Mouse (Mus musculus) ES-CJ7 (cell line): Measurements from ENCODE around the gene Trim5.
"Not testable (repeated sequence)": the region's sequence is repeated elsewhere in the genome, so short reads cannot be mapped to it uniquely, and the experiment has no call there.

Source experiments
- DNase-seq: peaks from one replicate; pipeline ENCODE4 v3.0.0; 2011; ENCODE audit warnings: low read depth, low spot score

Trim5 gene

DNA sequence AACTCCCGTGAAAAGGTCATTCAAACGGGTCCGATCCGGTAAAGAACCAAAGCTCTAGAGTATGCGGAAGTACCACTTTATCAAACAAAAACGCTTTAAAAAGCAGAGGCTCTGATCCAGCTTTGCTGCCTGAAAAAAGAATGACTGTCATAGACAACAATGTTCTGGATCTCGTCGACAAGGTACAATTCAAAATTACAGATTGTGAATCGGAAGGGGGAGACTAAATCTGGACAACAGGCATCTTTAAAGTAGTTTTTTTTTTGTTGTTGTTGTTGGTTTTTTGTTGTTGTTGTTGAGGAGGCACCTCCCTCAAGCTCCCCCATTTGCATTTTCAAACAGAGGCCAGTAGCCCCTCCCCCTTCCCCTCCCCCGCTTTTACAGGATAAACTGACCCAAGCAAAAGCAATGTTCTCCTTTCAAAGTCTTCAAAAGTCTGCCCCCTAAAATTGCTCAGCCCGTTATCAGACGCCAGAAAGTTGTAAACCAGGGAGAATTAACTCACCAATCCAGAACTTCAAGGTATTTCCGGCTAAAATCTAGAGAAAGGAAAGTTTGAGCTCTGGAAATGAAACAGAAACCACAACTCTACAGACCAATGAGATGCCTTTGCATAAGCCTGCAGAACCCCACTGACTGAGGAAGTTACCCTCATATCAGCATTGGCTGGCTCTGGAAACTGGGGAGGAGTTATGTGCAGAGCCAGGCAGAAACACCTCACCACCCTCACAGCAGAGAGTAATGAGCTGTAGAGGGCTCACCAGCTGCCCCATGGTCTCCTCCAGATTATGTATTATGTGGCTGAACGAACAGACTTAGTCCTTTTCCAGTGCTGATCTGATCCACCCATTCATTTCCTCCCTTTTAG lies at the start of gene Trim5:
Gene Trim5 (minus strand): TSS at position 519 of the 868 bp plus-strand sequence.
- not testable (repeated sequence) for DNase-seq

DNA sequence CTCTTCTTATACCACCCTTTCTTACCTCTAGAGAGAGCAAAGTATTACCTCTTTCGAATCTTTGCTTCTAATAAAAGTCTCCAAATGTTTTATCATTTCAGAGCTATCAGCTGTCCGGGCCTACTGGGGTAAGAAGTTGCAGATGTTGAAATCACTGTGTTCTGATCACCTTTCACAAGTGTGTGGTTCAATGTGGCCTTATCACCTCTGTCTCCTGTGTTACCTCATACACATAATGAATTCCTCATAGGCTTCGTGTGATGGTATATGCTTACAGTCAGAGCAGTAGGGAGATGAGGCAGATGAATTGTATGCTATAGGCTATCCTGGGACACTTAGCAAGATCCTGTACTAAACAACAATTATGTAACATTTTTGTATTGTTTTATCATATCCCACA lies 47.7 kb upstream of the Trim5 start:
- not testable (repeated sequence) for DNase-seq

DNA sequence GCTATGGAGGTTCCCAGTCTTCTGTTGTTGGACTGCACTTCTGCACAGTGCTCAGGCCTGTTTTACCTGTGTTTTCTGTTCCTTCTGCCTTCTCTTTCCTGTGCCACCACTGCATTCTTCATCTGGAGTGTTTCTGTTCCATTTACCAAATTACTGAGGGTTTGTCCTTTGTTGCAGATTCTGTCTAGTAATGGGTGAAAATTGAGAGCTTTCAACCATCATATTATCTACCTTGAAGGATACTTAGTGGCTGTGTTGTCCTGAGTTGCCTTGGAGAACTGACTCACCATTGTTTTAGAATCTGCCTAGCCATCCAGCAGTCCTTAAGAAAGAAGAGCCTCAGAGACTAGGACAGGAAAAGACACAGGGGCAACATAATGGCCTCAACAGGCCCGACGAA lies 41.3 kb upstream of the Trim5 start, which contains the start of gene Trim34b:
Gene Trim34b (plus strand): TSS at position 301 of the 400 bp plus-strand sequence.
- not testable (repeated sequence) for DNase-seq

DNA sequence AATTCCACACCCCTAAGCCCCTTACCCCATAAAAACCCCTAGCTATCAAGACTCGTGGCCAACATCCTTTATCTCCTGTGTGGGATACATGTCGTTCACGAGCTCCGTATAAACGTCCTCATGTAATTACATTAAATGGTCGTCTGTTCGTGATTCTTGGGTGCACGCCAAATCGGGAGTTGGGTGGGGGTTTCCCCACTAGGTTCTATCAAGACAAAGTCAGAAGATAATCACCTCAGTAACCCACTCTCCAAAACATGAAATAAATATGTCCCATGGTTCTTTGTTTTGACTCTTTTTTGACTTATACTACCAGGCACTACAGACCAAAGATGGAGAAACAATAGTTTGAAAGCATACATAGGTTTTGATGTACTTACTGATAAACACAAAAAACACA lies 34.1 kb upstream of the Trim5 start:
- no peak for DNase-seq

DNA sequence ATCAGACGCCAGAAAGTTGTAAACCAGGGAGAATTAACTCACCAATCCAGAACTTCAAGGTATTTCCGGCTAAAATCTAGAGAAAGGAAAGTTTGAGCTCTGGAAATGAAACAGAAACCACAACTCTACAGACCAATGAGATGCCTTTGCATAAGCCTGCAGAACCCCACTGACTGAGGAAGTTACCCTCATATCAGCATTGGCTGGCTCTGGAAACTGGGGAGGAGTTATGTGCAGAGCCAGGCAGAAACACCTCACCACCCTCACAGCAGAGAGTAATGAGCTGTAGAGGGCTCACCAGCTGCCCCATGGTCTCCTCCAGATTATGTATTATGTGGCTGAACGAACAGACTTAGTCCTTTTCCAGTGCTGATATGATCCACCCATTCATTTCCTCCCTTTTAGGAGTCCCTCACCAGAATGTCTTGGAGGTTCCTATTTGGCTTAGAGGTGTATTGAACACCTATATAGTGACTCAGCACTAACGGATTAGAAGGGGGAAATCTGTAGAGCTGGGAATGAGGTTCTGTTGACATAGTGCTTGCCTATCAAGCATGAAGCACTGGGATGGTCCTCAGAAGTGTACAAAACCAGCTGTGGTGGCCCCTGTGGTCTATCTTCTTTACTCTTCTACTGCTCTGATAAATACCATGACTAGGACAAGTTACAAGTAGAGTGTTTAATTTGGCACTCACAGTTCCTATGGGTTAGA lies 27.6 kb upstream of the Trim5 start, which contains the start of gene Trim12a:
Gene Trim12a (minus strand): TSS at position 98 of the 712 bp plus-strand sequence.
- DNase-seq: not testable (repeated sequence)

DNA sequence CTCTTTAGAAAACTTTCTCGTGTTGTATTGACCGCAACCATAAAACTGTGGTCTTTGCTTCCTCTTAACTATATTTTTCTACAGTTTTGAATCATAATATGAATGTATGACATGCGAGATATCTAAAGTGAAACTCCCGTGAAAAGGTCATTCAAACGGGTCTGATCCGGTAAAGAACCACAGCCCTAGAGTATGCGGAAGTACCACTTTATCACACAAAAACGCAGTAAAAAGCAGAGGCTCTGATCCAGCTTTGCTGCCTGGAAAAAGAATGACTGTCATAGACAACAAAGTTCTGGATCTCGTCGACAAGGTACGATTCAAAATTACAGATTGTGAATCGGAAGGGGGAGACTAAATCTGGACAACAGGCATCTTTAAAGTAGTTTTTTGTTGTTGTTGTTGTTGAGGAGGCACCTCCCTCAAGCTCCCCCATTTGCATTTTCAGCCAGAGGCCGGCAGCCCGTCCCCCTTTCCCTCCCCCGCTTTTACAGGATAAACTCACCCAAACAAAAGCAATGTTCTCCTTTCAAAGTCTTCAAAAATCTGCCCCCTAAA lies 27.0 kb upstream of the Trim5 start:
- DNase-seq: no peak

DNA sequence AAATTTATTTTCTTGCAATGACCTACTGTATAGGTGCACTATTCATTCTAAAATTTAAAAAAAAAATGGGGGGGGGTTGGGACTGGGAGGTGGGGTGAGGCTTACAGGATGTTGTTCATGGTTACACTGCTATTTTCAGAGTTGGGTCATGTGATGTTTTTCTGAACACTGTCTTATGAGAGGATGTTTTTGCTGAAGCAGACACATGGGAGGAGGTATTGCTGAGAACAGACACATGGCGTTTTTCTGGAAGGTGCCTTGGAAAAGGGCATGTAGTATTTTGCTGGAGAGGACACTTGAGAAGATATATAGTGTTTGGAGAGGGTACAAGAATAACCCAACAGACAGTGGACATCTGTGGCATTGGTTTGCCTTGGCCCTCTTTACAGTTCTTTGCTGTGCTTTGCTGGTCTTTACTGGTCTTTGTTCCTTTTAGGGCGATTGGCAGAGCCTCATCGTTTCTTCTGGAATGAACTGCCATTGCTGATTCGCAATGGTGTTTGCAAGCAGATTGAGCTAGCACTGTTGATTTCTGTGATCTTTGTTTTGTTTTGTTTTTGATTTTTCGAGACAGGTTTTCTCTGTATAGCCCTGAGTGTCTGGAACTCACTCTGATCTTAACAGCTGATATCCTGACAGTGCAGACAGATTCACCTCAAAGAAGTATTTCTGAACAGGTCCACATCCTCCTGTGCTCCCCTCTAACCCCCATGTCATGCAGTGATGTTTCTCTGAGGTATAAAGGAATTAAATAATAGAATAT lies 3.9 kb upstream of the Trim5 start:
- no peak for DNase-seq

DNA sequence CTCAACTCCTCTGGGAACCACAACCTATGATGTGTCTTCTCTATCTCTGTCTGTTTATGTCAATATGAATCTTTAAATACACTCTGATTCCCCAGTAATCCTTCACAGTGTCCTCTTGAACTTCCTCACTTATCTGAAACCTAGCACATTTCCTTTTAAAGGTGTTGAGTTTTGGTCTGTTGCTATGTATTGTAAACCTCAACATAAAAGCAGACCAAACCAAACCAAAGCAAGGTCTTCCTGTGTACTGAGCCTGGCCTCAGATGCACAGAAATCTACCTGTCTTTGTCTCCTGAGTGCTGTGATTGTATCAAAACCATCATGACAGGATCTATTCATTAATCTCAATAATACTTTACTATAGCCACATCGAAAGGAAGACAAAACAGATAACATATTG lies 2.7 kb upstream of the Trim5 start:
- no peak for DNase-seq

DNA sequence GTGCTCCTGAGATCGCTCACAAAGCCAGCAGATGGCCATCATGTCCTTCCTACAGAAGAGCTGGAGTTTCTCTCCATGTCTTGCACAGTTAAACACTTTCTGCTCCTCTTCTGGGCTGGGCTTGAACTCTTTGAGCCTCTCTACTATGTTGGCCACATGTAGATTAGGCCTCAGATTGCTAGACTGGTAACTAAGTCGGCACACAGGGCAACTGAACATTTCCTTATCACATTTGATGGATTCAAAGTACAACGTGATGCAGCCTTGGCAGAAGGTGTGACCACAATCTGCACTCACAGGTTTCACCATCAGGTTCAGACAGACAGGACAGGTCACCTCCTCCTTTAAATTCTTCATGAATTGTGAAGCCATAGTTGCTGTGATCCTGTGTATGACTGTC lies 8.5 kb downstream of the Trim5 start:
- DNase-seq: not testable (repeated sequence)

DNA sequence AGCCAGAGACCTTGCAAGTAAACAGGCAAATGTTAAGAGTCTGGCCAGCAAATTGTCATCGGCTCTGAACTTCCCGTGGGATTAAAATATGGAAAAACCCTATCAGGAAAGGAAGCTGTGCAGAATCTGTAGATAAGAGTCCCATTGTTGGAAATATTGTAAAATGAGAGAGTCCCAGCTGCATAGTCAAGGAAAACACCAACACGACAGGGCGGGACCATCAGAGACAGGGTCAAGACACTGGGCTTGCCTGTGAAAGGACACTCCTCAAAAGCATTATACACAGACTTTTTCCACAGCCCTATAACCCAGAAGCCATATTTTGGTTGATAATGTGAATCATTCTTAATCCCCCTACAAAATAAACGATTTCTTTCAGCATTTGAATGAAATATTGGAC lies 22.6 kb downstream of the Trim5 start:
- DNase-seq: not testable (repeated sequence)

DNA sequence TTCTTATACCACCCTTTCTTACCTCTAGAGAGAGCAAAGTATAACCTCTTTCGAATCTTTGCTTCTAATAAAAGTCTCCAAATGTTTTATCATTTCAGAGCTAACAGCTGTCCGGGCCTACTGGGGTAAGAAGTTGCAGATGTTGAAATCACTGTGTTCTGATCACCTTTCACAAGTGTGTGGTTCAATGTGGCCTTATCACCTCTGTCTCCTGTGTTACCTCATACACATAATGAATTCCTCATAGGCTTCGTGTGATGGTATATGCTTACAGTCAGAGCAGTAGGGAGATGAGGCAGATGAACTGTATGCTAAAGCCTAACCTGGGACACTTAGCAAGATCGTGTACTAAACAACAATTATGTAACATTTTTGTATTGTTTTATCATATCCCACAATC lies 27.5 kb downstream of the Trim5 start:
- not testable (repeated sequence) for DNase-seq

DNA sequence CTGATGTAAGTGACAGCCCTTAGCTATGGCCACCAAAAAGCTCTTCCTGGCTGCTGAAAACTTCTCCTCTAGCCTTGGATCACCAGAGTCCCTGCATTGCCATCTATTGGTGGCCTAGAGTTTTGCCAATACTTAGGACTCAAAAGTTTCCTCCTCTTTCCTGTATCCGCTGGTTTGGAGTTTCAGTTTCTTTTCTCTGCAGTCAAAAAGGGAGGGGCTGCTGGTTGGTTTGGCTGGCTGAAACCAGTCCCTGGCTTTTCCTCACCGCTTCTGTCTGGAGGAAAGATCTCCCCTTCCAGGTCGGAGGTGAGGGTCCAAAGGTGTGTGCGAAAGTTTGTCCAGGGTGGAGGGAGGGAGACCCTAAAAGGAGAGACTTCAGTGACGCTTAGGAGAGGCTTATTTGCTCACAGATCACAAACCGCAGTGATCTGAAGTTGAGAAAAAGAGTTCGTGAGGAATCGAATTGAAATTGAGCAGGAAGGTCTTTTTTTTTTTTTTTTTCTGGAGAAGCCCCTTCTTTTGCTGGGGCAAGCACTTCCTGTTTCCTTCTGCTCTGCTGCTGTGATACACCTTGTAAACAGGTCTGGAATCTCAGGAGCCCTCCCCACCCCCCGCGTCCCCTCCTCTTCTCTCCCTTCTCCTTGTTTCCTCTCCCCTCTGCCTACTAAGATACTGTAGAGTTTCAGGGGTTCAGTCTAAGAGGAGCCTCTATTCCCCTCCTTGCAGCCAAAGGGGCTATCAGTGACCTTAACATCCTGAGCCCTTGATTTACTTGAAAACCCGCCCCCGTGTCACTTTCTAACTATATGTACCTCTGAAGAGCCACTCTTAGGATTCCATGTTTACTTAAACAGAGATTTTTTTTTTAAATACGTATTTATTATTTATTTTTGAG lies 43.4 kb downstream of the Trim5 start, which contains the start of gene Trim34a:
Gene Trim34a (plus strand): TSS at position 171 of the 895 bp plus-strand sequence.
- DNase-seq: peak; percentile 94

DNA sequence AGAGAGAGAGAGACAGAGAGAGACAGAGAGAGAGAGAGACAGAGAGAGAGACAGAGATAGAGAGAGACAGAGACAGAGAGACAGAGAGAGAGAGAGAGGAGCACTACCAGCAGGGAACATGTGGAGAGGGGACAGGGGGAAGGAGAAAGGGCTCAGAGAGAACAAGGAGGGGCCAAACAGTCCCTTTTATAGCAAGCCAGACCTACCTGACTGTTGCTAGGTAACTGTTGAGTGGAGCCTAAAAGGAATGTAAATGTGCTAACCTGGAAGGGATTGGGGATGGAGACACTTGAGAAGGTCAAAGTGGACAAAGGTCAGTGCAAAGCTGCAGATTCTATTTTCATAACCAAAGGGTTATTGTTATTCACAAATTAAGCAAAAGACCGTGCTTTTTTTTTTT lies 44.3 kb downstream of the Trim5 start:
- DNase-seq: peak; percentile 83

DNA sequence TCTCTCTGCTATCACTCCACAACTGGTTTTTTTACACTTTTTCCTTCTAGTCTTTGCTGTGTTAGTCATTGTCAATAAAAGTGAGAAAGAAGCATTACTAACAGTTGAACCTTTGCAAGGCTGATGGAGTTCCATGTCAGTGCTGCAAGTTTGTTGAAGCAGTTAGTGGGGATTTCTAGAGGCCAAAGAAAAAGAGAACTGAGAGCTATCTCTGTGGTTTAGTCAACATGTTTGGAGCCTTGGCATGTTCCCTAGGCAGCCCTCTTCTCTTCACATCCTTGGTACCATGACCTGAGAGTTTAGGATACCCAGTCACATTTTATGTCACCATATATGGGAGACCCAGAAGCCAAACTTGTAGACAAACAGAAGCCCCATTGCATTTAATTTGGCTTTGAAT lies 47.0 kb downstream of the Trim5 start:
- DNase-seq: no peak

DNA sequence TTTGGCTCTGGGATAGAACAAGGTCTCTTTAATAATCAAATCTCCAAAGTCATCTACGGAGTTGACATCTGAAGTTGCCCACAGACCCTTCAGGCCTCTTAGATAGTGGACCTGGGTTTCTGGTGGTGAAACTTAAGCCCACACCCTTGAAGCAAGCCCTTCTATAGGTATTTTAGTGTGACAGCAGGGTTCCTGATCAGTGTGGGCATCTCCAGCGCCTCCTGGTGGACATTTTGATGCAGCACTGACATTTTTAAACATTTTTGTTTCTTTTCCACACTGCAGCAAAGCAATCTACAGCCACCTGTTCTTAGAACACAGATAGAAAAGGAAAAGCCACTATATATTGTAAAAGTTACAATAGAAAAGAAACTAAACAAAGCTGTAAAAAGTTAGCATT lies 56.7 kb downstream of the Trim5 start:
- DNase-seq: peak; percentile 63

DNA sequence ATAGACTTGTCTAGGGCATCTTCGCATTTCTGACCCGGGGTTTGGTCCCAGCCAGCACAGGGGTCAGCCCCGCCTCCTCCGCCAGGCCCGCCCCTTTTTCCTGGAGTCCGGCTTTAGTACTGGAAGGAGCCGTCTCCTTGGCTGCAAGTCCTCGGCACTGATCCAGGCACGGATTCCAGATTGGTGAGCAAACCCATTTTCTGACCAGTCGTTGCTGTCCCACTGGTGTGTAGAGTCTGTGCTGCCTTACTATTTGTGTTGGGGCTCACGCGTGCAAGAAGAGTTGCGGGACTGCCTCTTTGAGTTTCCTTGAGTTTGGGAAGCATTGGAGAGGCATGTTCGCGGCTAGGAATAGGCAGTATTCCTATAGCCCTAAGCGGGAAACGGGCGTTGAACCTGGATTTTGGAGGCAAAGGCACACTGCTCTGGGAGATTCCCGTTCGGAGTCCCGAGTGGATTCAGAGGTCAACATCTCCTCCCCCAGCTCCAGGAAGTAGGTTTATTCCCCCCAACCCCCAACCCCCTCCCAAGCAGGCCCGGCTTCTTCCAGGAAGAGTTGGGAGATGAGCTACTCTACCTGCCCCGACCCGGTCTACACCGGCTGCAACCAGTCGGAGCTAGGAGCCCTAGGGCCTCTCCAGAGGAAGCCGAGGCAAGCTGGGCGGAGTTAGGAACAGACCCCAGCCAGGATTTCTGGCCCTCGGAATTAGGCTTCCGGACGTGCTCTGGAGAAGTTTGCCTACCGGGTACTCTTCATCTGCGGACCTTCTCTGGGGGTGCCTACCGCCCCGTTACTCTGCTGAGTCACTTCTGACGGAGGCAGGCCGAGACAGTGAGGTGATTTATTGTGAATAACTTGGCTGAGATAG lies 69.0 kb downstream of the Trim5 start, which contains the start of gene Trim6:
Gene Trim6 (plus strand): TSS at position 93 of the 869 bp plus-strand sequence.
- peak; percentile 98 for DNase-seq

DNA sequence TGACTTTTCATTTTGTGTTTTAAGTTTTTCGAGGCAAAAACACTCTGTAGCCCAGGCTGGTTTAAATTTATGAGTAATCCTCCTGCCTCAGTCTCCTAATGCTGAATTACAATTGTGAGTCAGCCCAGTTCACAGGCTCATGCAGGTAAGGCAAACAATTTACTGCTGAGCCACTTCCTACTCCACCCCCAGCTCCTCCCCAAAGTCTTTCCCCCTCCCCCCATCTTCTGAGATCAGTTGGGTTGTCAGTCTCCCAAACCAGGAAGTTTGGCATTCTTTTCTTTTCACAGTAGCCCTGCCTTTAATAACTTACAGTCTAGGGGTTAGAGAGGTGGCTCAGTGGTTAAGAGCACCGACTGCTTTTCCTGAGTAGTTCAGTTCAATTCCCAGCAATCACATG lies 70.0 kb downstream of the Trim5 start:
- DNase-seq: peak; percentile 88

DNA sequence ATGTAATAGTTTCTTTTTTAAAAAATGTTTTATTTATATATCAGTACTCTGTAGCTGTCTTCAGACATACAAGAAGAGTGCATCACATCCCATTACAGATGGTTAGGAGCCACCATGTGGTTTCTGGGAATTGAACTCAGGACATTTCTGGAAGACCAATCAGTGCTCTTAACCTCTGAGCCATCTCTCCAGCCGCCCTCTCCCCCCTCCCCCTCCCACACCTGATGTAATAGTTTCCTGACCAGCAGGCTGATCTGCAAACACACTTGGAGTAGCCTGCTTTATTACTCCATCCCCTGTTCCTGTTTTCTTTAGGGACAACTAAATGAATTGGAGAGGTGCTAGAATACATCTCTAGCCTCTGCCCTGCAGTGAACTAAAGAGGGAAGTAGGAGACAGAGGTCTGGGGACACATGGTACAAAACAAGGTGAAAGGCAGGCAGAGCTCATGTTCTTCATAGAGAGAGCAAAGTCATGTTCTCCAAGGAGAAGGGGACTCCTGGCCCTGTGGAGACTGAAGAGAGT lies 71.8 kb downstream of the Trim5 start:
- DNase-seq: peak; percentile 59
